Mouse (Mus musculus): ENCODE results near the gene Hbs1l. TPM values are rescaled to one million over a fixed set of nuclear protein-coding genes. Genes with fewer than 3 reads are reported as not detected.

Gene Hbs1l
- polyA plus RNA-seq, 1 experiment from 2014 or later: 122 TPM

GRCm38 (mm10) chr10:21320601-21321000, 24.8 kb downstream of the Hbs1l start:
- Histone ChIP-seq H3K36me3 (peaks cover 45% of the 10 kb centered on the region), H3K9me3 (replicated peaks) (no peaks in the 10 kb centered on the region), H3K27ac (no peak overlapping the region), H3K4me3 (no peak overlapping the region), H3K4me1 (no peaks in the 10 kb centered on the region), H3K27me3 (ENCODE audit: low read depth, poor library complexity, severe bottlenecking) (no peaks in the 10 kb centered on the region)
- 93% methylated on average over 6 of the region's 6 CpGs for WGBS
- DNase-seq (ENCODE audit: low spot score): no peak

GRCm38 (mm10) chr10:21326352-21326751, 30.6 kb downstream of the Hbs1l start:
- DNase-seq (ENCODE audit: low spot score): no peak
- 94% methylated on average over 6 of the region's 6 CpGs for WGBS
- no peak overlapping the region for H3K4me3 ChIP-seq
- no peaks in the 10 kb centered on the region for H3K27me3 ChIP-seq (ENCODE audit: low read depth, poor library complexity, severe bottlenecking)
- H3K9me3 ChIP-seq (replicated peaks): no peaks in the 10 kb centered on the region
- peaks cover 33% of the 10 kb centered on the region for H3K36me3 ChIP-seq
- no peak overlapping the region for H3K27ac ChIP-seq
- H3K4me1 ChIP-seq: no peaks in the 10 kb centered on the region

GRCm38 (mm10) chr10:21327605-21328135, 31.9 kb downstream of the Hbs1l start:
- Histone ChIP-seq H3K27ac (no peak overlapping the region), H3K4me3 (no peak overlapping the region), H3K4me1 (no peaks in the 10 kb centered on the region), H3K9me3 (replicated peaks) (no peaks in the 10 kb centered on the region), H3K36me3 (peaks cover 42% of the 10 kb centered on the region), H3K27me3 (ENCODE audit: low read depth, poor library complexity, severe bottlenecking) (no peaks in the 10 kb centered on the region)
- 93% methylated on average over 7 of the region's 7 CpGs for WGBS
- no peak for DNase-seq (ENCODE audit: low spot score)

- no peak for DNase-seq (ENCODE audit: low spot score)
- Histone ChIP-seq H3K27ac (no peak overlapping the region), H3K9me3 (replicated peaks) (no peaks in the 10 kb centered on the region), H3K4me3 (no peak overlapping the region), H3K4me1 (no peaks in the 10 kb centered on the region), H3K27me3 (ENCODE audit: low read depth, poor library complexity, severe bottlenecking) (no peaks in the 10 kb centered on the region), H3K36me3 (peaks cover 77% of the 10 kb centered on the region)
- WGBS: 84% methylated on average over 7 of the region's 7 CpGs
Measured at GRCm38 (mm10) chr10:21334349-21335105, 38.7 kb downstream of the Hbs1l start.

GRCm38 (mm10) chr10:21335534-21335933, 39.8 kb downstream of the Hbs1l start:
- Histone ChIP-seq H3K27me3 (ENCODE audit: low read depth, poor library complexity, severe bottlenecking) (no peaks in the 10 kb centered on the region), H3K36me3 (peaks cover 77% of the 10 kb centered on the region), H3K9me3 (replicated peaks) (no peaks in the 10 kb centered on the region), H3K27ac (no peak overlapping the region), H3K4me1 (no peaks in the 10 kb centered on the region), H3K4me3 (no peak overlapping the region)
- WGBS: 97% methylated on average over 5 of the region's 5 CpGs
- no peak for DNase-seq (ENCODE audit: low spot score)

- no peak for DNase-seq (ENCODE audit: low spot score)
- H3K9me3 ChIP-seq (replicated peaks): no peaks in the 10 kb centered on the region
- H3K4me3 ChIP-seq: no peak overlapping the region
- H3K4me1 ChIP-seq: no peaks in the 10 kb centered on the region
- H3K27me3 ChIP-seq (ENCODE audit: low read depth, poor library complexity, severe bottlenecking): no peaks in the 10 kb centered on the region
- no peak overlapping the region for H3K27ac ChIP-seq
- WGBS: 62% methylated on average over 2 of the region's 2 CpGs
- peaks cover 78% of the 10 kb centered on the region for H3K36me3 ChIP-seq
Measured at GRCm38 (mm10) chr10:21337191-21337590, 41.4 kb downstream of the Hbs1l start.

GRCm38 (mm10) chr10:21341706-21342105, 45.9 kb downstream of the Hbs1l start:
- WGBS: 89% methylated on average over 14 of the region's 14 CpGs
- Histone ChIP-seq H3K36me3 (peaks cover 76% of the 10 kb centered on the region), H3K4me1 (no peaks in the 10 kb centered on the region), H3K9me3 (replicated peaks) (no peaks in the 10 kb centered on the region), H3K27ac (no peak overlapping the region), H3K27me3 (ENCODE audit: low read depth, poor library complexity, severe bottlenecking) (no peaks in the 10 kb centered on the region), H3K4me3 (no peak overlapping the region)
- DNase-seq (ENCODE audit: low spot score): no peak

- DNase-seq (ENCODE audit: low spot score): no peak
- Histone ChIP-seq H3K27me3 (ENCODE audit: low read depth, poor library complexity, severe bottlenecking) (no peaks in the 10 kb centered on the region), H3K36me3 (peaks cover 76% of the 10 kb centered on the region), H3K9me3 (replicated peaks) (no peaks in the 10 kb centered on the region), H3K27ac (no peak overlapping the region), H3K4me3 (no peak overlapping the region), H3K4me1 (no peaks in the 10 kb centered on the region)
- WGBS: 95% methylated on average over 11 of the region's 11 CpGs
Measured at GRCm38 (mm10) chr10:21342331-21343005, 46.7 kb downstream of the Hbs1l start.

- 90% methylated on average over 4 of the region's 4 CpGs for whole genome bisulfite sequencing
- Histone ChIP-seq H3K4me1 (no peaks in the 10 kb centered on the region), H3K36me3 (peaks cover 70% of the 10 kb centered on the region), H3K4me3 (no peak overlapping the region), H3K27ac (no peak overlapping the region), H3K9me3 (replicated peaks) (no peaks in the 10 kb centered on the region), H3K27me3 (ENCODE audit: low read depth, poor library complexity, severe bottlenecking) (no peaks in the 10 kb centered on the region)
- DNase-seq (ENCODE audit: low spot score): no peak
Measured at GRCm38 (mm10) chr10:21347332-21347731, 51.6 kb downstream of the Hbs1l start.

- no peaks in the 10 kb centered on the region for H3K27me3 ChIP-seq (ENCODE audit: low read depth, poor library complexity, severe bottlenecking)
- H3K36me3 ChIP-seq: peaks cover 75% of the 10 kb centered on the region
Measured at GRCm38 (mm10) chr10:21349449-21349848, 53.7 kb downstream of the Hbs1l start.

GRCm38 (mm10) chr10:21349946-21350345, 54.2 kb downstream of the Hbs1l start:
- H3K9me3 ChIP-seq (replicated peaks): no peaks in the 10 kb centered on the region
- H3K4me3 ChIP-seq: no peak overlapping the region
- H3K36me3 ChIP-seq: peaks cover 79% of the 10 kb centered on the region
- H3K27ac ChIP-seq: no peak overlapping the region
- WGBS: 88% methylated on average over 2 of the region's 2 CpGs
- no peaks in the 10 kb centered on the region for H3K27me3 ChIP-seq (ENCODE audit: low read depth, poor library complexity, severe bottlenecking)
- no peaks in the 10 kb centered on the region for H3K4me1 ChIP-seq
- DNase-seq (ENCODE audit: low spot score): no peak

More at GRCm38 (mm10) chr10:21349449-21349848, 53.7 kb downstream of the Hbs1l start:
- H3K9me3 ChIP-seq (replicated peaks): no peaks in the 10 kb centered on the region
- H3K27ac ChIP-seq: no peak overlapping the region
- 94% methylated on average over 5 of the region's 5 CpGs for WGBS
- no peaks in the 10 kb centered on the region for H3K4me1 ChIP-seq
- DNase-seq (ENCODE audit: low spot score): no peak
- H3K4me3 ChIP-seq: no peak overlapping the region

GRCm38 (mm10) chr10:21350531-21351515, 55.0 kb downstream of the Hbs1l start:
- 94% methylated on average over 11 of the region's 11 CpGs for WGBS
- Histone ChIP-seq H3K9me3 (replicated peaks) (no peaks in the 10 kb centered on the region), H3K4me3 (no peak overlapping the region), H3K36me3 (peaks cover 79% of the 10 kb centered on the region), H3K27me3 (ENCODE audit: low read depth, poor library complexity, severe bottlenecking) (no peaks in the 10 kb centered on the region), H3K27ac (no peak overlapping the region), H3K4me1 (no peaks in the 10 kb centered on the region)
- no peak for DNase-seq (ENCODE audit: low spot score)
